Mouse (Mus musculus) fat pad, adult 2 months (tissue): ENCODE results near the gene Tacc2.
A peak's percentile ranks its signal among the peaks of the same experiment; 100 is the strongest.
"Not testable (repeated sequence)": the region's sequence is repeated elsewhere in the genome, so short reads cannot be mapped to it uniquely, and the experiment has no call there.

Source experiments
- DNase-seq: peaks from one replicate; pipeline ENCODE4 v3.0.0-alpha.2; 2011; ENCODE audit warnings: low read depth, low spot score; ENCODE audit errors: extremely low read depth

Gene Tacc2

DNA sequence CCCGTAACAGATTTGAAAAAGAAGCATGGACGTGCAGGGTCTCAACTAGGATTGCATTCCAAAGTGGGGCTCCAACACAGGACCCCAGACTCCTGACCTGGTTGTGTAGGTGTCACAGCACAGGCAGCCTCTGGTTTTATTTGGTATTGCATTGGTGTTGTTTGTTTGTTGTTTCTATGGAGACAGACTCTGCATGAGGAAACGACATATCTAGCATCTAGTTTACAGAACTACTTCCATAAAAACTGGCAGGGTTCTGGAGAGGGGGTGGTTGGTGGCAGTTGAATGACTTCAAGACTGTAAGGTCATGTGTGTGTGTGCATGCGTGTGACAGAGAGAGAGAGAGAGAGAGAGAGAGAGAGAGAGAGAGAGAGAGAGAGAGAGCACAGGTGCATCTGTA, 70.8 kb downstream of the Tacc2 start:
- DNase-seq: no peak

DNA sequence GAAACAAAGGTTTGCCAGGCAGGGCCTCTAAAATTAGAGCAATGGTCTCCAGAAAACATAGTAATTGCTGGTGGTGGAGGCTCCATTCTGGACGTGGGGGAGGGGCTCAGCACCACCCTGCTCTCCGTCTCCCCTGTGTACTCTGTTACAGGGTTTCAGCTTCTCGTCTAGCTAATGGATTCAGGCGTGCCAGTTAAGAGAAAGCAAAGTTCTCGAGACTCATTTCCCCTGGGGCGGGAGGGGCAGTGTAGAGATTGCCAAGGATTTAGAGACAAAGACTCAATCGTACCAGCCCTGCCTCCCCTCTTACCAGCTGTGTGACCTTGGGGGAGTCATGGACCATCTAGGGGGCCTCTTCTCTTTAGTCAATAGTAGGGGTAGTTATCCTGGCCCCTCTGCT, 72.0 kb downstream of the Tacc2 start:
- no peak for DNase-seq

DNA sequence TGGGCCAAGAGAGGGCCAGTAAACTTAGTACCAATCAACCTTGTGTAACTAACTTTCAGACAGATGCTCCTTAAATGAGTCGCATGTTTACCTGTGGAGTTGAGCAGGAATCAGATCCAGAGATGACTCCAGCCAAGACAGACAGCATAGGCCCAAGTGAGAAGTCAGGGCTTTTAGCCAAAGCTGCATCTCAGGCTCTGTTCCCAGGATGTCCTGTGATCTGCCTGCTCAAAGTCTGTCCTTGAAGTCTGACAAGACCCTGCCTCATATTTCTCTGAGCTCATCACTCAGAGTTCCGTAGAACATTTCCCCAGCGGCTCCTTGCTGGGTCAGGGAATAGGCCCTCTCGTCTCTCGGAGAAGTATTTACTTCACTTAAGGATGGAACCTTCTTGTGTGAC, 73.4 kb downstream of the Tacc2 start:
- no peak for DNase-seq

GRCm38 (mm10) chr7:130653036-130653555, 75.9 kb downstream of the Tacc2 start:
- peak; percentile 87 for DNase-seq

GRCm38 (mm10) chr7:130654562-130654961, 77.3 kb downstream of the Tacc2 start:
- no peak for DNase-seq

GRCm38 (mm10) chr7:130656965-130657364, 79.7 kb downstream of the Tacc2 start:
- no peak for DNase-seq

- peak; percentile 67 for DNase-seq
These were observed 80.5 kb downstream of the Tacc2 start for GRCm38 (mm10) chr7:130657751-130658150.

DNA sequence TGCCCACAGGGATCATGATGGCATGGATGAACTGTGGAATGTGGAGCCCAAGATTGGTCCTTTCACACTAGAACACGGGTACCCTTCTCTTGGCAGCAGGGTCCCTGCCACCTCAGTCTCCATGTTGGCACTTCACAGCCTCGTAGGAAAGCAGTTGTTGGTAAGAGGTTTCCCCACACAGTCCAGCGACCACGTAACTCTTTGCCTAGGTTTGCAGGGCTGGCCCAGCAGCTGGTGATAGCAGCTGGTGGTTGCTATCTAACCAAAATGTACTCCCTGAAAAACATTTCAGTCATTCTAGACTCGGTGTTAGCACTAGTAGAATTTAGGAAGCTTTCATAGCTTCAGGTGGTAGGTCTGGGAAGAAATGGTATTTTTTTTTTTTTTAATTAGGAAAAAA, 81.9 kb downstream of the Tacc2 start:
- no peak for DNase-seq

DNA sequence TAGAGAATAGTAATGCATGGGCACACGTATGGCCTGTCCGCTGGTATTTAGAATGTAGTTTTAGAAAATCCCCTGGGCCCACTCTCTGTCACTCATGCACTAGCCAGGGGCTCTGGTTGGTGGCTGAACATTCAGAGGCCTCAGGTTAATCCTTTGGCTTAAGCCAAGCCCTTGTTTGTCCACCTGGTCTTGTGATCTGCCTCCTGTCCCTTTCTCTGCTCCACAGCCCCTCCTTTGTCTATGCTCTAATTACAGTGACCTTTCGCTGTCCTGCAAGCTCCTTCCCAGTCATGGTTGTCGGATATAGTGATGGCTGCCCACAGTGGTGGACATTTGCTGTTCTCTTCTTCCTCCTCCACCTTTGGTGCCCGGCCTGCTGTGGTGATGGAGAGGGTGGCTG, 85.0 kb downstream of the Tacc2 start:
- no peak for DNase-seq

DNA sequence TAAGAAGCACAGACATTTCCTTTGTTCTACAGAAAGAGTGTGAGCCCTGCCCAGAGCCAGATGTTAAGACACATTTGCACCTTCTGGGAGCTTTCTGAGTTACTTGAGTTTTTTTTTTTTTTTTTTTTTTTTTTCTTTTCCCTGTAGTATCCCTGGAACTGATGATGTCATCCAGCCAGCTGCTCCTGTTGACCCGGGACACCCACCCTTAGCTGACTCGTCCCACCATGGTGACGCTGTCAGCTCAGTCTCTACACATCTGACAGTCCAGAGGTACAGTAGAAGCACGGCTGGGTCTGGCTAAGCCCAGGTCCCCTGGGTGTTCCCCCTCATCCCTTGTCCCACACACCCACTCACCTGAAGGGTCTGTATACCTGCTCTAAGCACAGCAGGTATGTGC, 85.6 kb downstream of the Tacc2 start:
- DNase-seq: no peak

DNA sequence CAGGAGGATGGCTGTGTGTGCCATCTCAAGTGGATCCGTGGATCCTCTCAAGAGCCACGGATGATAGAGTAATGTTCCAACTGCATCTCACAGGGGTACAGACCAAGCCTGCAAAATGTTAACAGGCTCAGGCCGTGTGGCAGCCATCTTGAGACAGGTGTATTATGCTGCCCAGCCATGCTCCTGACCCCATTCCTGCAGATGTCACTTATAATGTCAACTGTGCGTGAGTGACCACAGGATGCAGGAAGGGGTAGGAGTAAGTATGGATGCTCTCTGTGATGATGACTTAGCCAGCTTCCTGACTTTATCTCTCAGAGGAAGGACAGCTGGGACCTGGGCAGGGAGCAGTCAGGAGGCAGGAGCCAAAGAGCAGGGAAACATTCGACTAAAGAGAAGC, 86.8 kb downstream of the Tacc2 start:
- DNase-seq: no peak

GRCm38 (mm10) chr7:130664629-130665028, 87.4 kb downstream of the Tacc2 start:
- no peak for DNase-seq

DNA sequence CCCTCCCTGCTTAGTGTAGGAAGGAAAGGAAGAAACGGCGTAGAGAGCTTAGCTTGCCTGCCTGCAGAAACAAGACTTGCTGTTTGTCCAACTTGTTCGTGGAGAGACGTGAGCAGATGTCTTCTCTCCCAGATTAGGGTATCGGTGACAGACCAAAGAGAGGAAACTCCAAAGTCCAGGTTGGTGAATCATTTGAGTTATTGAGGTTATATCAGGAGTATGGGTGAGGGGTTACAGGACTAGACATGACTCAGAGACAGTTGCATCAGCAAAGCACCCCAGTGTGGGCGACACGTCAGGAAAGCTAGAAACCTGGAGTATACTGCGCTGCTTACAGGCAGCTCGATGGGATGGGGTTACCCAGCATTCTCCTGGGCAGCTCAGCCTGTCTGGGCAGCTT, 88.1 kb downstream of the Tacc2 start:
- DNase-seq: no peak

- not testable (repeated sequence) for DNase-seq
These were observed 90.8 kb downstream of the Tacc2 start for GRCm38 (mm10) chr7:130668013-130668412.

DNA sequence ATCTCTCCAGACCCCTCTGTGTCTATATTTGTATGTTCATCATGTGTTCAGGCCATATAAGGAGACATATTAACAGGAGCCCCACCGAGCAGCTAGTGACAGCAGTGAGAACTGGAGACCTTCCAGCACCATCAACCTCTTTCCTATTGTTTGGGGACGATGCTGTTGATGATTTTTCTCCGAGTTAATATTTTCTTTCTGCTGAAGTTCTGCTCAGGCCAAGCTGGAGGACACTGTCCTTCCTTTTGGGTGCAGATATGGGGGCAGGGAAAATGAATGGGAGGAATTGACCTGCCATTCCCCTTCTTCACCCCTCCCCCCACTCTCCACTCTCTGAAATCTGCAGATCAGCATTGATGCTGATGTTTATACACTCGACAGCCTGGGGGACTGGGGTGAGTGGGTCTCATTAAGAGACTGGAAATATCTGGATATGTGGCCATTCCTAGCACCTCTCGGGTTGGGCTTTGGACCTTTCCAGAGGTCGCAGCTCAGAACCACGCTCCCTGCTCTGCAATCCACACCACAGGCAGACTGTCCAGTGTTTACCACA, 91.6 kb downstream of the Tacc2 start:
- no peak for DNase-seq

DNA sequence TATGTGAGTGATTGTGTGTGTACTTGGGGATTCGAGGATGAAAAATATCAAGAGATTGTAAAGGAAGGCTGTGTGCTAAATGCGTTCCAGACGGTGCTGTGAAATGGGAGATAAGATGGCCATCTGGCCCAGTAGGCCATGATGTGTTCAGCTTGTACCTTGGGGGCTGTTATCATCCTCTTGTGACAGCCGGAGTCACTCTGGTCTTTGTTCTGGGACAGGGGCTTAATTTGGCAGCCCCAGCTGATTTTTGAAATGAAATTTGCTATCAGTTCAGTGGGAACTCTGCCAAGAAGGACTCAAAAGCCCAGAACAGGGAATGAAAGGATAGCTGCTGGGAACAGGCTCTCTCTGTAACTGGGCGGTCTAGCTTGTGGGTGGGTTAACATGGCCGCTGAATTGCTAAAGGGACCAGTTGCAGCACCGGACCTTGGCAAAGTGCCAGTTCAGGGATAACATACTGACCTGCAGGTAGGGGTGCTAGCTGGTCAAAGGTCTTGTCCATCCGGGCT, 92.2 kb downstream of the Tacc2 start:
- no peak for DNase-seq

DNA sequence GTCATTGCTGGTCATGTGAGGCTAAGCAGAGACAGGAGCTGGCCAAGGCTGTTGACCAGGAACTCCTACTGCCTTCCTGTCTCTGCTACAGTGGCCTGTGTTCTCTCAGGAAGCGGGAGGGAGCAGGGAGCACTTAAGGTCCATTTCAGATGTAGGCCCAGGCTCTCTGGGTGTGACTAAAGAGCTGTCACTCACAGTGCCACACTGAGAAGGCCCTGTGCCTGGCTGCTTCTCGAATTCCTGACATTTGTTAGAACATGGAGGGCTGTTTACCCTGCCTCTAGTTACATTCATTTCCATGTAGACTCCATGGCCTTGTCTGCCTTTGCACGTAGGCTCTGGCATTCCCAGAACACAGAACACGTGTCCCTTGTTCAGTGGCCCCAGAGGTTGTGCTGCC, 93.1 kb downstream of the Tacc2 start:
- no peak for DNase-seq

DNA sequence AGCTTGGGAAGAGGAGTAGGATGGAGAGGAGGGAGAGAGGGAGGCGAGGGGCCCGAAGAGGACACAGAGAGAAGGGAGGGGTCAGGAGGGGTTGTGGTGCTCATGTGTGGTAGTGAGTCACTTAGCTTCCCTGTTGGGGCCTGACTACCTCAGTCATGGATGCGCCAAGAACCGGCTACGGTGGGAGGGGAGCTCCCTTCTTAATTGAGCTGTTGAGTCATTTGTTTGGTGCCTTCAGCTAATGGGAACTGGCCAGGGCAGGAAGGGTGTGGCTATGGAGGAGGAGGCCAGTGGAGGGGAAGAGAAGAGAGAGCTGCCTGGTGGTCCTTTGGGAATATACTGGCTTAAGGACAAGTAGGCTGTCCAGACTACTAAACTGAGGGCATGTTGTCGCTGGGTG, 94.1 kb downstream of the Tacc2 start:
- no peak for DNase-seq

DNA sequence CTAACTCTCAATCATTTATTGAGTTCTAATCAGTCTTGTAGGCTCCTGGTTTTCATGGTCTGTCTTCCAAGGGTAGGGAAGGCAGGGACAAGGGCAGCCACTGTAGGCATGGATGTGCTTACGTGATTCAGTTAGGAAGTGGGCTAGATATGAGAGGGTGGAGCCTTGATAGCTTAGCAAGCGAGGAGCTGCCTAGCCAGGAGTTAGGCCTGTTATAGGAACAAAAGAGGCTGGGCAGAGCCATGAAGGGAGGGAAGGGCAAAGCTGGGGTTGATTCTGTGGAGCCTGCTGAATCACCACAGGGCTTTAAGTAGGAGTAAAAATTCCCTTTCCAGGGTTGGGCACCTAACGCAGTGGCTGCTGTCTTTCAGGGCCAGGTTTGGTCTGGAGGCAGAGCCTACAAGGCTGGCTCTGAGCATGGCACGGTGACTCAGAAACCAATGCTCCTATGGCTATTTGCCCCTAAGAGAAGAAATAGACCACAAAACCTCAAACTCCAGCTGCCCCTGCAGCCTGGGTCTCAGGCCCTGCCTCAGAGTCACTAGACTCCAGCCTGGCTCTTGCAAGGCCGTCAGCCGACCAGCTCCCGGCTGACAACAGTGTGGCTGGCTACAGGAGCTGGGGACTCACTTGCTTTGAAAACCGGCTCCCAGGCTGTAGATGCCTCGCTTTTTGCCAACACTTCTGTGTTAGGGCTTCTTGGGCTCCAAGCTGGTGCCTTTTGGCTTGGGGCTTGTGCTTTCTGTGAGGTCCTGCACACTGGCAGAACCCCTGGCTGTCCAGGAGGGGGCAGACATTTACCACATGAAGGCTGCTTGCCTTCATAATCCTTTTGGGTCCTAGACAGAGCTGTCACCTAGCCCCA, 96.2 kb downstream of the Tacc2 start:
- no peak for DNase-seq

GRCm38 (mm10) chr7:130674526-130674925, 97.3 kb downstream of the Tacc2 start:
- no peak for DNase-seq

GRCm38 (mm10) chr7:130676885-130677540, 99.8 kb downstream of the Tacc2 start:
- DNase-seq: no peak
